Mouse (Mus musculus) effector memory CD4-positive, alpha-beta T cell, adult 7 months (primary cell): ENCODE data around the gene Tmprss15. TPM values are rescaled to one million over a fixed set of nuclear protein-coding genes. Genes with fewer than 3 reads are reported as not detected.

Experiments used
- polyA plus RNA-seq: library from polyadenylated mRNA; unstranded; fragments of 100-300 nt; shearing (Covaris generic); gene quantifications from one replicate; pipeline ENCODE4 v1.2.1, GENCODE M21; 2017

The Tmprss15 gene
- polyA plus RNA-seq = not detected

GRCm38 (mm10) chr16:79090997-79091396 is at the start of gene Tmprss15:
Gene Tmprss15, minus strand, starts transcription at chr16:79091097.

GRCm38 (mm10) chr16:78930382-78931286 is 160.3 kb downstream of the Tmprss15 start, which contains the start of gene Chodl:
Gene Chodl, plus strand, starts transcription at chr16:78930948.

Other genes with a start within 250 kb of the Tmprss15 start
- gene Chodl, start 160.1 kb downstream of the Tmprss15 start, polyA plus RNA-seq = not detected